Mouse (Mus musculus) ES-Bruce4 (cell line): ENCODE measurements around the gene Dguok.

Experiments used
- EP300 ChIP-seq: IDR thresholded peaks from 2 replicates; pipeline ENCODE4 v1.6.1; 2011; ENCODE audit warnings: low read depth, low read length; ENCODE audit not compliant: insufficient read depth
- POLR2A ChIP-seq: IDR thresholded peaks from one replicate; pipeline ENCODE4 v1.8.1; 2011; ENCODE audit warnings: low read length; ENCODE audit not compliant: insufficient read depth

- TF ChIP-seq POLR2A (no peak), EP300 (no peak)
Observed at GRCm38 (mm10) chr6:83456131-83456983, 50.4 kb downstream of the Dguok start.
